Mouse (Mus musculus): ENCODE measurements around the gene Odf2. TPM values are rescaled to one million over a fixed set of nuclear protein-coding genes. Genes with fewer than 3 reads are reported as not detected.
A peak's percentile ranks its signal among the peaks of the same experiment; 100 is the strongest.

The Odf2 gene
- polyA plus RNA-seq, 1 experiment from 2014 or later, result 64.3 TPM

DNA sequence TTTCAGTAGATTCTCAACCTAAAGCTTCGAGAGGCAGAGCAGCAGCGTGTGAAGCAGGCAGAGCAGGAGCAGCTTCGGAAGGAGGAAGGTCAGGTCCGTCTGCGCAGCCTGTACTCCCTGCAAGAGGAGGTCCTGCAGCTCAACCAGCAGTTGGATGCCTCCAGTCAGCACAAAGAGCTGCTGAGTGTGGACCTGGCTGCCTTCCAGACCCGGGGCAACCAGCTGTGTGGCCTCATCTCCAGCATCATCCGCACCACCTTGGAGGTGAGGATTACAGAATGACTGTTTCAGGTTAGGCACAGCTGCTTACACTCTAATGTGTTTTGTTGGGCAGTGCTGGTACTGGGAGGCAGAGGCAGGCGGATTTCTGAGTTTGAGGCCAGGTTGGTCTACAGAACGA lies 51.1 kb downstream of the Odf2 start:
- peaks cover 47% of the 10 kb centered on the region for H3K36me3 ChIP-seq (ENCODE audit: control insufficient read depth, insufficient read depth, low read length)
- H3K9me3 ChIP-seq (ENCODE audit: control insufficient read depth, low read depth, low read length), result no peaks in the 10 kb centered on the region
- 91% methylated on average over 9 of the region's 9 CpGs for WGBS
- H3K4me2 ChIP-seq (replicated peaks; ENCODE audit: low read depth, low read length), result no peak overlapping the region
- ATAC-seq (ENCODE audit: insufficient number of reproducible peaks, insufficient read depth, low FRiP score, low read depth), result no peak
- no peaks in the 10 kb centered on the region for H3K27me3 ChIP-seq (ENCODE audit: control insufficient read depth, insufficient read depth, low read length)
- peaks cover 6% of the 10 kb centered on the region; the same call in 1 of the 2 replicates for H3K4me1 ChIP-seq (ENCODE audit: control insufficient read depth, insufficient read depth, low read length)
- no peak overlapping the region for H3K9ac ChIP-seq (replicated peaks; ENCODE audit: low read depth, low read length)
- H3K4me3 ChIP-seq (ENCODE audit: low read depth, low read length), result no peak overlapping the region
- no peak overlapping the region for H3K27ac ChIP-seq (ENCODE audit: low read length)

DNA sequence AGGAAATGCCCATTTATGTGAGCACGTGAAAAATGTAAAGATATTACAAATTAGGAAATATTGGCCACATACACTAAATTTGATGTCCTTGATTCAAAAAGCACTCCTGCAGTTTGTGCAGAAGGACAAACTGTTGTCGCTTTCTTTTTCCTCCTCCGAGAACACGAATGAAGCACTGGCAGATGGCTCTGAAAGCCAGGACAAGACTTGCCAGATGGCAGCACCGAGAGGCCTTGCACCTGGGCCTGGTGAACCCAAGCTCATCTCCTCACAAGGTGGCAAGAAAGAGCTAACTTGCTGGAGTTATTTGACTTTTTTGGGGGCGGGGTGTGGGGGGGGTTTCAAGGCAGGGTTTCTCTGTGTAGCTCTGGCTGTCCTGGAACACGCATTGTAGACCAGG lies 51.8 kb downstream of the Odf2 start:
- Histone ChIP-seq H3K27ac (ENCODE audit: low read length) (no peak overlapping the region), H3K4me1 (ENCODE audit: control insufficient read depth, insufficient read depth, low read length) (peaks cover 5% of the 10 kb centered on the region; the same call in 1 of the 2 replicates), H3K9ac (replicated peaks; ENCODE audit: low read depth, low read length) (no peak overlapping the region), H3K4me2 (replicated peaks; ENCODE audit: low read depth, low read length) (no peak overlapping the region), H3K27me3 (ENCODE audit: control insufficient read depth, insufficient read depth, low read length) (no peaks in the 10 kb centered on the region), H3K36me3 (ENCODE audit: control insufficient read depth, insufficient read depth, low read length) (peaks cover 51% of the 10 kb centered on the region), H3K4me3 (ENCODE audit: low read depth, low read length) (no peak overlapping the region), H3K9me3 (ENCODE audit: control insufficient read depth, low read depth, low read length) (no peaks in the 10 kb centered on the region)
- WGBS, result 95% methylated on average over 7 of the region's 7 CpGs
- no peak for ATAC-seq (ENCODE audit: insufficient number of reproducible peaks, insufficient read depth, low FRiP score, low read depth)

DNA sequence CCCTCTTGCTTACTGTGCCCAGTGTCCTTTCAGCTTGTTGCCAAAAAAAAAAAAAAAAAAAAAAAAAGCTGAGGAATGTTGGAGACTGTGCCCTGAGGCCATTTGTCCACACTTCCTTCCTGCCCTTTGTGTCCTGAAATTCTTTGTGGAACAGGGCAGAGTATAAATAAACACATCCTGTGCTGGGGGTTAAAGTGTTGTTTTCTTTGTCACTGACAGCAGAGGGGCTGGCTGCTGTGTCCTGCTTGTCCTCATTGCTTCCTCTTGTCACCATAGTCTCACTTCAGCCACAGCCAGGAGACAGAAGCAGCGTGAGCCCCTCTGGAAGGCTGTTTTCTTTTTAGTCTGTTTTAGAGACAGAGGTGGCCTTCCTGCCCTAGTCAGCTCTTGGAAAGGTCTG lies 55.7 kb downstream of the Odf2 start:
- Histone ChIP-seq H3K9ac (replicated peaks; ENCODE audit: low read depth, low read length) (no peak overlapping the region), H3K4me3 (ENCODE audit: low read depth, low read length) (no peak overlapping the region), H3K27me3 (ENCODE audit: control insufficient read depth, insufficient read depth, low read length) (no peaks in the 10 kb centered on the region), H3K27ac (ENCODE audit: low read length) (peak overlapping the region; percentile 63; the same call in 1 of the 2 replicates), H3K4me2 (replicated peaks; ENCODE audit: low read depth, low read length) (no peak overlapping the region), H3K36me3 (ENCODE audit: control insufficient read depth, insufficient read depth, low read length) (peaks cover 67% of the 10 kb centered on the region), H3K9me3 (ENCODE audit: control insufficient read depth, low read depth, low read length) (no peaks in the 10 kb centered on the region), H3K4me1 (ENCODE audit: control insufficient read depth, insufficient read depth, low read length) (no peaks in the 10 kb centered on the region)
- ATAC-seq (ENCODE audit: insufficient number of reproducible peaks, insufficient read depth, low FRiP score, low read depth), result no peak
- WGBS, result 21% methylated on average over 1 of the region's 1 CpGs

DNA sequence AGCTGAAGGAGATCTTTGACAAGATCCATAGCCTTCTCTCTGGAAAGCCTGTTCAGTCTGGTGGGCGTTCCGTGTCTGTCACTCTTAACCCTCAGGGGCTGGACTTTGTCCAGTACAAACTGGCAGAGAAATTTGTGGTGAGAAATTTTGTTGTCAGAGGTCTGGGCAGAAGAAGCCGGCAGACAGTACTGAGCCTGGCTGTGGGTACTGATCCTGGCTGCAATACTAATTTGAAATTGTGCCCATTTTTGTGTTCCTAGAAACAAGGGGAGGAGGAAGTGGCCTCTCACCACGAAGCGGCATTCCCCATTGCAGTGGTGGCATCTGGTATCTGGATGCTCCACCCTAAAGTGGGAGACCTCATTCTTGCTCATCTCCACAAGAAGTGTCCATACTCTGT lies 59.9 kb downstream of the Odf2 start:
- WGBS, result 95% methylated on average over 5 of the region's 5 CpGs
- H3K4me2 ChIP-seq (replicated peaks; ENCODE audit: low read depth, low read length), result no peak overlapping the region
- H3K9ac ChIP-seq (replicated peaks; ENCODE audit: low read depth, low read length), result no peak overlapping the region
- H3K4me1 ChIP-seq (ENCODE audit: control insufficient read depth, insufficient read depth, low read length), result no peaks in the 10 kb centered on the region
- no peaks in the 10 kb centered on the region for H3K27me3 ChIP-seq (ENCODE audit: control insufficient read depth, insufficient read depth, low read length)
- no peak for ATAC-seq (ENCODE audit: insufficient number of reproducible peaks, insufficient read depth, low FRiP score, low read depth)
- no peak overlapping the region for H3K4me3 ChIP-seq (ENCODE audit: low read depth, low read length)
- H3K9me3 ChIP-seq (ENCODE audit: control insufficient read depth, low read depth, low read length), result no peaks in the 10 kb centered on the region
- peaks cover 61% of the 10 kb centered on the region for H3K36me3 ChIP-seq (ENCODE audit: control insufficient read depth, insufficient read depth, low read length)
- H3K27ac ChIP-seq (ENCODE audit: low read length), result no peak overlapping the region

DNA sequence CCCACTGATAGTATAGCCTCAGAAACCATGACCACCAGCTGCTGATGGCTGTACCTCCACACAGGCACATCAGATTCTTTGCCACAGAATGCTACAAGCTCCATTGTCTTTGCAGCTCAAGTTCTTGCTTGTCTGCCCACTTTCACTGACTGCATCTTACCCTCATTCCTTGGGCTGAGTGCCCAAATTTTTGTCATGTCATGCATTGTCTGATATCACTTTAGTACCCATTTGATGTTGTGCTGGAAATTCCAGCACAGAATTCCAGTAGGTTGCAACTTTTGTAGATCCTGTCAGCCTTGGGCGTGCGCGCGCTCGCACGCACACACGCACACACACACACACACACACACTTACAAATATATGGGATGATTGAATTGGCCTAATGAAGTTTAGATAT lies 72.2 kb downstream of the Odf2 start:
- Histone ChIP-seq H3K4me3 (ENCODE audit: low read depth, low read length) (no peak overlapping the region), H3K9me3 (ENCODE audit: control insufficient read depth, low read depth, low read length) (no peaks in the 10 kb centered on the region), H3K4me1 (ENCODE audit: control insufficient read depth, insufficient read depth, low read length) (peaks cover under 1% of the 10 kb centered on the region), H3K4me2 (replicated peaks; ENCODE audit: low read depth, low read length) (no peak overlapping the region), H3K36me3 (ENCODE audit: control insufficient read depth, insufficient read depth, low read length) (peaks cover 28% of the 10 kb centered on the region), H3K27me3 (ENCODE audit: control insufficient read depth, insufficient read depth, low read length) (no peaks in the 10 kb centered on the region), H3K27ac (ENCODE audit: low read length) (no peak overlapping the region), H3K9ac (replicated peaks; ENCODE audit: low read depth, low read length) (no peak overlapping the region)
- 96% methylated on average over 7 of the region's 7 CpGs for WGBS
- no peak for ATAC-seq (ENCODE audit: insufficient number of reproducible peaks, insufficient read depth, low FRiP score, low read depth)

DNA sequence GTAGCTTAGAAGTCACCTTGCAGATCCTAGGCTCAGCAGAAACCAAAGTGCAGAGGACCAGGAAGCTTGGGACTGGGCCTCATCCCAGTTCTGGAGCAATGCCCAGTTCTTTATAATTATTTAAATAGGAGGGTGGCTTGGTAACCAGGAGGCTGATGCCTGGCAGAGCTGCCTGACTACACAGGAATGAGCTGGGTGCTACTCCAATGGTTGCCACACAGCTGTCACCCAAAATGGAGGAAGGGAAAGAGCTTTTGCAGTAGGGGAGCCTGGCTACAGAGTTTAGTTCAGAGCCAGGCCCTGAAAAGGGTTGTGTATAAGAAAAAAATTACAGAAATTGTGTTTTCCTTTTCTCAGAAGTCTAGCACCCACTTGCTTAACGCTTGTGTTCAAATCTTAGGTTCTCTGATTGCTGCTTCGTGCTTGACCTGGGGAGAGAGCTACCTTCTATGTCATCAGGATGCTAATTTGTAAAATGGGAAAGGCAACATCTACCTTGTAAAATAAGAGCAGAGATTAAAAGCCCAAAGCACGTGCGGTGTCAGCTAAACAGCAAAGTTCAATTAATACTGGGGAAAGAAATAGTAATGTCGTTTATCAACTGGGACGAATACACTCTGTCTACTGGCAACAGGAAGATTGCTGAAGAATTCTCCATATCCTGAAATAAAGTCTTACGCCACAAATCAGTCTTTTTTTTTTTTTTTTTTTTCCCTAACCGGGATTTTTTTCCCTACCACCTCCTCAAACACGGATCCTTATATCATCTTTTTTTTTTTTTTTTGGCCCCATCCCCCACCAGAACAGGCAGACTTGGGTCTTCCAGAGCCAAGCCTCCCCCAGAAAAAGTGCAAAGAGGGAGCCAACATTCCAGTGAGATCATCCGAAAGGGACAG lies 75.6 kb downstream of the Odf2 start:
- H3K9me3 ChIP-seq (ENCODE audit: control insufficient read depth, low read depth, low read length), result no peaks in the 10 kb centered on the region
- peak overlapping the region; percentile 87 for H3K27ac ChIP-seq (ENCODE audit: low read length)
- peak overlapping the region; percentile 61 for H3K9ac ChIP-seq (replicated peaks; ENCODE audit: low read depth, low read length)
- WGBS, result 14% methylated on average over 10 of the region's 10 CpGs
- peaks cover 9% of the 10 kb centered on the region for H3K36me3 ChIP-seq (ENCODE audit: control insufficient read depth, insufficient read depth, low read length)
- H3K4me2 ChIP-seq (replicated peaks; ENCODE audit: low read depth, low read length), result peak overlapping the region; percentile 34
- H3K4me3 ChIP-seq (ENCODE audit: low read depth, low read length), result peak overlapping the region; percentile 96
- H3K4me1 ChIP-seq (ENCODE audit: control insufficient read depth, insufficient read depth, low read length), result peaks cover 21% of the 10 kb centered on the region
- no peaks in the 10 kb centered on the region for H3K27me3 ChIP-seq (ENCODE audit: control insufficient read depth, insufficient read depth, low read length)
- ATAC-seq (ENCODE audit: insufficient number of reproducible peaks, insufficient read depth, low FRiP score, low read depth), result no peak

DNA sequence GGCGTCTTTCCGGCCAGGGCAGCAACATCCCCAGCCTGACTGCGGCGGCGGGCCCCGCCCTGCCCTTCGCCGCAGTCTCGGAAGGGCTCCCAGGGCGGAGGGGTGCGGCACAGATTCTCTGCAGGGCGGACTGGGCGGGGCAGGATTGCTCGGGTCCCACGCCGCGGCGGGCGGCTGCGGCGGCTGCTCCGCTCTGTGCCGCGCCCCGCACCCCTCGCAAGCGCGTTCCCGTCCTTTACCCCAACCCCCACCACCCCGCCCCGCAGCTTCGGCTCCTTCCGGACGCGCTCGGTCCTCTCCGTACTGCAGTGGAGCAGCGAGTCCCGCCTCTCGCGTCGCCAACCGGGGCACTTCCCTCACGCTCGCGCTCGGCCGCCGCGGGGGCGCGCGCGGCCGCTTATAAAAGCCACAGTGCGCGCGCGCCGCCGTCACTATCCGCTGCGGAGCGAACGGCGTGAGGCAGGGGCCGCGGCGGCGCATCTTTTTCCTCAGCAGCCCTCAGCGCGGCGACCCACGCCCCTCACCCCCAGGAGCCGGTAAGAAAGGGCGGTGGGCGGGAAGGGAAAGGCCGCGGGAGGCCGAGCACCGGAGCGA lies 76.3 kb downstream of the Odf2 start, which contains the start of gene Sptan1:
Gene Sptan1 (plus strand): TSS at position 311 of the 594 bp plus-strand sequence.
- WGBS, result under 1% methylated on average over 81 of the region's 82 CpGs
- peak within 1 kb of the TSS; percentile 96 for H3K4me3 ChIP-seq (ENCODE audit: low read depth, low read length)
- no peaks in the 10 kb centered on the region for H3K27me3 ChIP-seq (ENCODE audit: control insufficient read depth, insufficient read depth, low read length)
- H3K9me3 ChIP-seq (ENCODE audit: control insufficient read depth, low read depth, low read length), result no peaks in the 10 kb centered on the region
- peak within 1 kb of the TSS; percentile 63 for H3K4me2 ChIP-seq (replicated peaks; ENCODE audit: low read depth, low read length)
- peak; percentile 99 for ATAC-seq (ENCODE audit: insufficient number of reproducible peaks, insufficient read depth, low FRiP score, low read depth)
- H3K4me1 ChIP-seq (ENCODE audit: control insufficient read depth, insufficient read depth, low read length), result peaks cover 21% of the 10 kb centered on the region
- peaks cover 4% of the 10 kb centered on the region for H3K36me3 ChIP-seq (ENCODE audit: control insufficient read depth, insufficient read depth, low read length)
- H3K9ac ChIP-seq (replicated peaks; ENCODE audit: low read depth, low read length), result peak within 1 kb of the TSS; percentile 96
- peak within 1 kb of the TSS; percentile 89 for H3K27ac ChIP-seq (ENCODE audit: low read length)

DNA sequence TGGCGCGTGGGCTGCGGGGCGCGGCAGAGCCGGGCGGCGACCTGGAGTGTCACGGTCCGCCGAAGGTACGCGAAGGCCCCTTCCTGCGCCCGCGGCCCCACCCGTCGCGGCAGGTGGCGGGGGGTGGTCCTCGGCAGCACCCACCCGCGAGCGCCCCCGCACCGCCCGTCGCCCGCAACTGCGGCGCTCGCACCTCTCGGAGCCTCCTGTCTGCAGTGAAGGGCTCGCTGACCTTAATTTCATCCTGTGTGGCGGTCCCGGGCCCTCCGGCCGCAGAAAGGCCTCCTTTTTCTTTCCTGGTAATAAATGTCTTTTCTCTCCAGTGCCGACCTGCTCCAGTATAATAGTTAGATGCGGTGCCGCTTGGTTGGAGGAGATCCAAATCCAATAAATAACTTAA lies 76.9 kb downstream of the Odf2 start:
- Histone ChIP-seq H3K27me3 (ENCODE audit: control insufficient read depth, insufficient read depth, low read length) (no peaks in the 10 kb centered on the region), H3K9ac (replicated peaks; ENCODE audit: low read depth, low read length) (peak overlapping the region; percentile 96), H3K4me2 (replicated peaks; ENCODE audit: low read depth, low read length) (peak overlapping the region; percentile 63), H3K27ac (ENCODE audit: low read length) (peak overlapping the region; percentile 89), H3K4me1 (ENCODE audit: control insufficient read depth, insufficient read depth, low read length) (peaks cover 21% of the 10 kb centered on the region), H3K36me3 (ENCODE audit: control insufficient read depth, insufficient read depth, low read length) (peaks cover 4% of the 10 kb centered on the region), H3K9me3 (ENCODE audit: control insufficient read depth, low read depth, low read length) (no peaks in the 10 kb centered on the region), H3K4me3 (ENCODE audit: low read depth, low read length) (peak overlapping the region; percentile 96)
- under 1% methylated on average over 24 of the region's 41 CpGs for WGBS
- ATAC-seq (ENCODE audit: insufficient number of reproducible peaks, insufficient read depth, low FRiP score, low read depth), result peak; percentile 0; the same call in 1 of the 2 replicates

Data from stomach, embryonic 14.5 days (tissue).